Mouse (Mus musculus): ENCODE results near the gene Jmjd1c. TPM values are rescaled to one million over a fixed set of nuclear protein-coding genes. Genes with fewer than 3 reads are reported as not detected.
A peak's percentile ranks its signal among the peaks of the same experiment; 100 is the strongest.

The Jmjd1c gene
- polyA plus RNA-seq, 1 experiment from 2014 or later: 10.3 TPM

DNA sequence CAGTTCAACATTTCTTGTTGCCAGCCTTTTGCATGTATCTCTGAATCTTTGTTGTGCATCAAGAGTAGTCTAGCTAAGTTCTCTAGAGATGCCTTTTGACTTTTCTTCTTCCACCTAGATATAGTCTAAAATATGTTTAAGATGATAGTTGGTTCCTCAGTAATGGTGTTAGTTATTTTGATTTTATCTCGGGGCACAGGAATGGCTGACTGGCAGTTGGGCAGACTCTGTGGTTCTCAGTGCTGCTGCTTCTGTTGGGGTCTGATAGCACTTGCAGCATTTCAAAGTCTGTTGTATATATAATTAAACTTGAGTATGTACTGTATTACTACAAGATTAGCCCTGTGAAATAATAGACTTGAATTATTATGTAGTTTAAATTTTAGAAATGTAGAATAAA, 87.2 kb downstream of the Jmjd1c start:
- Histone ChIP-seq H3K27ac (replicated peaks) (peak overlapping the region; percentile 80), H3K4me3 (replicated peaks) (no peak overlapping the region), H3K4me2 (peak overlapping the region; percentile 40), H3K27me3 (no peaks in the 10 kb centered on the region), H3K4me1 (replicated peaks) (peaks cover 40% of the 10 kb centered on the region), H3K9me3 (replicated peaks) (no peaks in the 10 kb centered on the region), H3K9ac (no peak overlapping the region), H3K36me3 (replicated peaks) (no peaks in the 10 kb centered on the region)
- 5% methylated on average over 1 of the region's 1 CpGs for WGBS (ENCODE audit: insufficient replicate concordance)
- ATAC-seq (ENCODE audit: insufficient read depth): peak; percentile 41

DNA sequence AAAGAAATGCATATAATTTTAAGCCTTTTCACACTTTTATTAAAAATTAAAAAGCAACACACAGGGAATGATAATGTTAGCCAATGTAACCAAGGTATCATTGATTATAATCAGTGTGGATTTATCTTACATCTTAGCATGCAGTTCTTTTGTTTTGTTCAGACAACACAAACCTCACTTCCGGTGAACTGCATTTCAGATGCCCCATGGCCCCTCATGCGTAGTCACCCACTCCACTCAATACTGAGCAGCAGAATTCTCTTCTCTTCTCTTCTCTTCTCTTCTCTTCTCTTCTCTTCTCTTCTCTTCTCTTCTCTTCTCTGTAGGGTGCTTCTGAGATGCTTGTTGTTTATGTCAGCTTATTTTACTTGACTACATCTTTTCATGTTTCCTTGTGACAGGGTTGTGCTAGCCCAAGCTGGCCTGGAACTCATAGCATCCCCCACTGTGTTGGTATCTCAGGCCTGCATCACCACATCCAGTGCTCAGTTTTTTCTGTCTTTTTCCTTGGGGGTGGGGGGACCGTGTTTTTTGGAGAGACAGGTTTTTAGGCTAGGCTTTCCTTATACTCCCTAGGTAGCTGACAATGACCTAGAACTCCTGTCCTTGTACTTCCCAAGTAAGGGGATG, 88.6 kb downstream of the Jmjd1c start:
- H3K36me3 ChIP-seq (replicated peaks): no peaks in the 10 kb centered on the region
- WGBS (ENCODE audit: insufficient replicate concordance): 40% methylated on average over 3 of the region's 3 CpGs
- peaks cover 45% of the 10 kb centered on the region for H3K4me1 ChIP-seq (replicated peaks)
- no peak overlapping the region for H3K4me3 ChIP-seq (replicated peaks)
- peak overlapping the region; percentile 62; the same call in 1 of the 2 replicates for H3K27ac ChIP-seq (replicated peaks)
- H3K9me3 ChIP-seq (replicated peaks): no peaks in the 10 kb centered on the region
- H3K9ac ChIP-seq: no peak overlapping the region
- ATAC-seq (ENCODE audit: insufficient read depth): no peak
- H3K27me3 ChIP-seq: no peaks in the 10 kb centered on the region
- 0 out of 2 replicates have a peak overlapping the region, but pooled peaks have one; percentile 13 for H3K4me2 ChIP-seq

DNA sequence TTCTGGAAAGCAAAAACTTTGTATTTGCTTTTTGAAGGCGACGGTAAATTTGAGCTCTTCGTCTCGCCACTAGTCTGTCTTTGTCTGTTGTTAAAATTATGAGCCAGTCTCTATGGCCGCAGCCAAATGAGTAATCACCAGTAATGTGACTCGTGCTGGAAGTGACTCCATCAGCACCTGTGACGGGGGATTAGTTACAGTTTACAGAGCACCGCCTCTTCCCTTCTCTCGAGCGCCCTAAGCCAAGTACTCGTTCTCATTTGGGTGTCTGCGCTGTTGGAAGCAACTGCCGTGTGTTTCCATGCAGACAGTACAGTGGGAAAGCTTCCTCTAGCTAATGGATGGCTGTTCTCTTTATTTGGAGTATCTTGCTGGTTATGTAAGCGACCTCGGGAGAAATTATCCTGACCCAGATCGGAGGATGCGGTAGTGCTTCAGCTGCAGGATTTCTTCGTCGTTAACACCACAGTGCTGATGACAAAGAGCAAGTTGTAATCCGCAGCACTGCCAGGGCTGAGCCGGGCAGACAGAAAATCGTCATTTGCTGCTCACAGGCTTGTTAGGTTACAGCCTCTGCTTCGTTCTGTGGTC, 89.7 kb downstream of the Jmjd1c start:
- Histone ChIP-seq H3K27ac (replicated peaks) (peak overlapping the region; percentile 92), H3K27me3 (no peaks in the 10 kb centered on the region), H3K4me1 (replicated peaks) (peaks cover 43% of the 10 kb centered on the region), H3K36me3 (replicated peaks) (peaks cover 3% of the 10 kb centered on the region; the same call in 1 of the 2 replicates), H3K4me2 (peak overlapping the region; percentile 72), H3K9ac (peak overlapping the region; percentile 51), H3K4me3 (replicated peaks) (peak overlapping the region; percentile 66), H3K9me3 (replicated peaks) (no peaks in the 10 kb centered on the region)
- peak; percentile 91 for ATAC-seq (ENCODE audit: insufficient read depth)
- WGBS (ENCODE audit: insufficient replicate concordance): under 1% methylated on average over 23 of the region's 23 CpGs

DNA sequence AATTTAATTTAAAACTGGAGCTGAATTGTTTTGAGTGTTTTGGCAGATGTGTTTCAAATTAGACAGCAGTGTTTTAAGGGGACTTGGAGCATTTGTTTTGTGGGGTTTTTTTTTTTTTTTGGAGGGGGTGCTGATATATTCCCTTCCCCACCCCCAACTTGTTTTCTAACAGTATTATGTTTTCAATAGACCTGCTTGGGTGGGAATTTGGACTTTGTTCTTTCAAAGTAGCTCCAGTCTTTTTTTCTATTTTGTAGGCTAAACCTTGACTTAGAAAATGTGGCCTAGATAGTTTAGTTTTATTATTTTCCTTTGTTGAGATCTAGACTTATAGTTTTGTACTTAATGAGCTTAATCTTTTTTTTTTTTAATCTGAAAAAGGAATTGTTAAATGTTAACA, 90.6 kb downstream of the Jmjd1c start:
- H3K4me2 ChIP-seq: peak overlapping the region; percentile 72
- H3K9me3 ChIP-seq (replicated peaks): no peaks in the 10 kb centered on the region
- peak overlapping the region; percentile 50 for H3K9ac ChIP-seq
- no peaks in the 10 kb centered on the region for H3K27me3 ChIP-seq
- ATAC-seq (ENCODE audit: insufficient read depth): no peak
- H3K4me3 ChIP-seq (replicated peaks): peak overlapping the region; percentile 66
- H3K36me3 ChIP-seq (replicated peaks): peaks cover 7% of the 10 kb centered on the region; the same call in 1 of the 2 replicates
- peaks cover 36% of the 10 kb centered on the region for H3K4me1 ChIP-seq (replicated peaks)
- H3K27ac ChIP-seq (replicated peaks): peak overlapping the region; percentile 92

DNA sequence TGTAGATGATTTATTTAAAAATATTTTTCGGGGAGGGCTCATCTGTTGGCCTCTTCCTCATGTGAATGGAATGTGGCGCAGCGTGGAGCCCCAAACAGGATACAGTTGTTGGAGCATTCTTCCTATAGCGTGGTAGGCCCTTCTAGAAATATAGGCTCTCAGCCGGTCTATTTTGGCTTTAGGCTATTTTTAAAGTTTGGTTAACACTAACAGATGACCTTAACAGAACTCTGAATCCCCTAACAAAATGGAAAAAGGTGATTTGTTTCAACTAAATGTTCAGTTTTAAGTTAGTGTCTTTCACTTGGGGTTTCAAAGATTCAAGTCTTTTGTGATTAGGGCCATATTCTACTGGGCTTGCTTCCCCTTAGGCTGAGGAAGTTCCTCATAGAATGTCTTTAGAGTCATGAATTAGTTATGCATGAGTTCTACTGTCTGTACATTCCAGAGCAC, 91.1 kb downstream of the Jmjd1c start:
- peak overlapping the region; percentile 66 for H3K4me3 ChIP-seq (replicated peaks)
- no peak for ATAC-seq (ENCODE audit: insufficient read depth)
- H3K4me2 ChIP-seq: peak overlapping the region; percentile 72
- H3K9ac ChIP-seq: peak overlapping the region; percentile 50
- WGBS (ENCODE audit: insufficient replicate concordance): 1% methylated on average over 5 of the region's 5 CpGs
- peaks cover 7% of the 10 kb centered on the region; the same call in 1 of the 2 replicates for H3K36me3 ChIP-seq (replicated peaks)
- H3K27me3 ChIP-seq: no peaks in the 10 kb centered on the region
- H3K4me1 ChIP-seq (replicated peaks): peaks cover 32% of the 10 kb centered on the region
- H3K27ac ChIP-seq (replicated peaks): peak overlapping the region; percentile 92
- no peaks in the 10 kb centered on the region for H3K9me3 ChIP-seq (replicated peaks)

DNA sequence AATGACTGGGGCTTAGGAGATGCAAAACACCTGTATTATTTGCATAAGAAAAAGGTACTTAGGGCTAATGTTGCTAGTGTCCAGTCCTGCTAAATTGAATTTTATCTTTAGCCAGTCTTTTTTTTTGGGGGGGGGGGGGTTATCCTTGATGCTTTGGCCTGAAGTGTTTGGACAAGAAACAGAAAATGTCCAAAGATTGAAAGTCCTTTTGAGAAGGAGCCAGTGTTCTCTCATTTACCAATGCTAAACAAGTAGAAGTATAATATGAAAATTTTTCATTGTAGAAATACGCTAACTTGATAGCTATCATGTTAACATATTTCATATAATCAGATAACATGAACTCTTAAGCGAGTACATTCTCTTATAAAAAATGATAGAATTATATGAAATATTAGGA, 92.0 kb downstream of the Jmjd1c start:
- Histone ChIP-seq H3K9ac (peak overlapping the region; percentile 21; the same call in 1 of the 2 replicates), H3K27ac (replicated peaks) (no peak overlapping the region), H3K36me3 (replicated peaks) (peaks cover 13% of the 10 kb centered on the region), H3K27me3 (no peaks in the 10 kb centered on the region), H3K4me1 (replicated peaks) (peaks cover 26% of the 10 kb centered on the region), H3K4me2 (peak overlapping the region; percentile 72), H3K4me3 (replicated peaks) (peak overlapping the region; percentile 66), H3K9me3 (replicated peaks) (no peaks in the 10 kb centered on the region)
- no peak for ATAC-seq (ENCODE audit: insufficient read depth)
- 38% methylated on average over 2 of the region's 2 CpGs for WGBS (ENCODE audit: insufficient replicate concordance)

DNA sequence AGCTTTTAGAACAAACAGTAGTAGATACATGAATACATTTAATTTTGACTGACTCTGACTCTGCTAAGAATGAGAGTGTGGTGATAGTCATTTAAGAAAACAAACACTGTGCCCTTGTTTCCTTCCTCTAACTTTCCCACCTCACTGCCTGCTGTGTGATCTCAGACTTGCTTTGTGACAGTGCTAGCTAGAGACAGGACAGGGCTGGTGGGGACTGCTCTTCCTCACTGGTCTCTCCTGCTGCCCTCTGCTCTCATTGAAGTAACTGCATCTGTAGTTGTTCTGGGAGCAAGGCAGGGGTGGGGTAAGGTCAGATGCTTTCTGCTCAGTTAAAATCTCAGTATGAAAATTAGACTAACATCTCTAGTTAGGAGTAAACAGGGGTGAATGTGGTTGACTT, 93.1 kb downstream of the Jmjd1c start:
- H3K27me3 ChIP-seq: no peaks in the 10 kb centered on the region
- H3K4me3 ChIP-seq (replicated peaks): no peak overlapping the region
- no peaks in the 10 kb centered on the region for H3K9me3 ChIP-seq (replicated peaks)
- ATAC-seq (ENCODE audit: insufficient read depth): no peak
- H3K27ac ChIP-seq (replicated peaks): 0 out of 2 replicates have a peak overlapping the region, but pooled peaks have one; percentile 33
- H3K4me2 ChIP-seq: peak overlapping the region; percentile 47
- peak overlapping the region; percentile 29; the same call in 1 of the 2 replicates for H3K9ac ChIP-seq
- H3K36me3 ChIP-seq (replicated peaks): peaks cover 15% of the 10 kb centered on the region
- peaks cover 28% of the 10 kb centered on the region for H3K4me1 ChIP-seq (replicated peaks)

DNA sequence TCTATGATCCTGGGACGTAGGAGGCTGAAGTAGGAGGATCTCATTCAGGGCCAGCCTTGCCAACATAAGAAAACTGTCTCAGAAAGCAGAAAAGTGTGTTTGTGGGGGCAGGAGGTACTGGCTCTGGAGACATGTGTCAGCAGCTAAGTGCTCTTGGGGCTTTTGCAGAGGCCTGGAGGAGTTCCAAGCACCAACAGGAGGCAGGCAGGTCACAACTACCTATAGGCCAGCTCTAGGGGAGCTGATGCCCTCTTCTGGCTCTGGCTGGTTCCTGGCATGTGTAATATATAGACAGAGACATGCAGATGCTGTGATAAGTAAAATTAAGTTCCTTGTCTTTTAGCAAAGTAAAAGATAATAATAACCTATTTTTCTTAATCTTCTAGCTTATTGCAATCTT, 94.3 kb downstream of the Jmjd1c start:
- H3K9me3 ChIP-seq (replicated peaks): no peaks in the 10 kb centered on the region
- peaks cover 18% of the 10 kb centered on the region for H3K36me3 ChIP-seq (replicated peaks)
- no peak overlapping the region for H3K27ac ChIP-seq (replicated peaks)
- H3K4me3 ChIP-seq (replicated peaks): no peak overlapping the region
- 66% methylated on average over 1 of the region's 1 CpGs for WGBS (ENCODE audit: insufficient replicate concordance)
- no peak for ATAC-seq (ENCODE audit: insufficient read depth)
- H3K27me3 ChIP-seq: no peaks in the 10 kb centered on the region
- H3K4me1 ChIP-seq (replicated peaks): peaks cover 26% of the 10 kb centered on the region
- no peak overlapping the region for H3K4me2 ChIP-seq
- no peak overlapping the region for H3K9ac ChIP-seq

DNA sequence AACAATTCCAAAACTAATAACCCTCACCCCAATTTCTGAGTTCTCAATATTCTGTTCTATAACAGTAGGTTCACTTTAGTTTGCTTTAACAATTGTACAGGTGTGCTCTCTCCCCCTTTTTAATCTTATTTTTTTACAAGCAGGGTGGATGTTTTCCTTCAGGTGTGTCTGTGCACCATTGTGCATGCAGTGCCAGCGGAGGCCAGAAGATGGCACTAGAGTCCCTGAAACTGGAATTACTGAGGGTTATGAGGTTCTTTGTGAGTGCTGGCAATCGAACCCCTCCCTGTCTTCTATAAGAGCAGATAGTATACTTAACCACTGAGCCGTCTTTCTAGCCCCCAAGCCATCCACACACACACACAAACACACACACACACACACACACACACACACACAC, 96.4 kb downstream of the Jmjd1c start:
- Histone ChIP-seq H3K4me3 (replicated peaks) (no peak overlapping the region), H3K27me3 (no peaks in the 10 kb centered on the region), H3K9me3 (replicated peaks) (no peaks in the 10 kb centered on the region), H3K27ac (replicated peaks) (no peak overlapping the region), H3K4me1 (replicated peaks) (peaks cover 33% of the 10 kb centered on the region), H3K36me3 (replicated peaks) (peaks cover 18% of the 10 kb centered on the region), H3K4me2 (no peak overlapping the region), H3K9ac (no peak overlapping the region)
- 82% methylated on average over 3 of the region's 3 CpGs for WGBS (ENCODE audit: insufficient replicate concordance)
- no peak for ATAC-seq (ENCODE audit: insufficient read depth)

DNA sequence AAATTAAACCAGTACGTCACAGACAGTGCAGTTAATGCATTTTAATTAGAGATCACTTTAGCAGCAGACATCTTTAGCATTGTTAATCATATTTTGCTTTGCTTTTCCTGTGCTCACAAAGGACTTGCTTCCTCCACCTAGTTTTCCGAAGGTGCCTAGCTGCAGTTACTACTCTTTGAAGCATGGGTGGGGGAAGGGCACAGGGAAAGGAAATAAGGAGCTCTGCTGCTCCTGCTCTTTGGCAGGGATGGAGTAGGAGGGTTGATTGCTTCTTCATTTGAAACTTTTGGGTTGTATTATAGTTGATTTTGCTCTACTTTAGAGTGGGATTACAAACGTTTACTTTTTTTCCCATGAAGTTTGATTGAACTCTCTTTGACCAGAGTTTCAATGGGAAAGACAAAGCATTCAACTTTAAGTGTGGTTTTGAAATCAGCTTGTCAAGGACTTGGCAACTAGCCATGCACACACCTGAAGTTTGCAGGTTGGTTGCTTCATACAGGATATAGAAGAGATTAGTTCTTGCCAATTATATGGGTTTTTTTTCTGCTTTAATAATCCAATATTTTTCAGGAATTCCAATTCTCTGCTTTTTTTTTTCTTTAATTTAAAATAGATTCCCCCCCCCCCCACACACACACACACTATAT, 97.2 kb downstream of the Jmjd1c start:
- Histone ChIP-seq H3K27ac (replicated peaks) (no peak overlapping the region), H3K4me1 (replicated peaks) (peaks cover 28% of the 10 kb centered on the region), H3K9ac (no peak overlapping the region), H3K27me3 (no peaks in the 10 kb centered on the region), H3K9me3 (replicated peaks) (no peaks in the 10 kb centered on the region), H3K36me3 (replicated peaks) (peaks cover 18% of the 10 kb centered on the region), H3K4me2 (no peak overlapping the region), H3K4me3 (replicated peaks) (no peak overlapping the region)
- 65% methylated on average over 3 of the region's 3 CpGs for WGBS (ENCODE audit: insufficient replicate concordance)
- no peak for ATAC-seq (ENCODE audit: insufficient read depth)

DNA sequence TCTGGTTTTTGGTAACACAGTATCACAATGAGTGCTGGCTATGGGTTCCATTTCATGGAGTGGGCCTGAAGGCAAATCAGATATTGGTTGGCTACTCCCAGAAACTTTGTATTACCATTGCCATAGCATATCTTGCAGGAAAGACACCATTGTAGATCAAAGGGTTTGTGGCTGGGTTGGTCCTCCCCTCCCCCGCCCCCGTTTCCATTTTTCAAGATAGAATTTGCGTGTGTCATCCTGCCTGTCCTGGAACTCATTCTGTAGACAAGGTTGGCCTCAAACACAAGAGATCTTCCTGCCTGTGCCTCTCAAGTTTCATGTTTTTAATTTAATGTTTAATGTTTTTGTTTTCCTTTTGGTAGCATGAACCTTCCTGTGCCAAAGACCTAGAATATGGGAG, 98.1 kb downstream of the Jmjd1c start:
- no peak overlapping the region for H3K4me2 ChIP-seq
- H3K27me3 ChIP-seq: no peaks in the 10 kb centered on the region
- no peak overlapping the region for H3K9ac ChIP-seq
- peaks cover 18% of the 10 kb centered on the region for H3K36me3 ChIP-seq (replicated peaks)
- ATAC-seq (ENCODE audit: insufficient read depth): no peak
- 61% methylated on average over 3 of the region's 3 CpGs for WGBS (ENCODE audit: insufficient replicate concordance)
- H3K4me1 ChIP-seq (replicated peaks): peaks cover 25% of the 10 kb centered on the region
- H3K9me3 ChIP-seq (replicated peaks): no peaks in the 10 kb centered on the region
- no peak overlapping the region for H3K4me3 ChIP-seq (replicated peaks)
- no peak overlapping the region for H3K27ac ChIP-seq (replicated peaks)

All from liver, embryonic 15.5 days (tissue).